Mouse (Mus musculus): ENCODE results near the gene Dhx33. TPM values are rescaled to one million over a fixed set of nuclear protein-coding genes. Genes with fewer than 3 reads are reported as not detected.

Dhx33 gene
- polyA plus RNA-seq, 1 experiment: 22.1 TPM

GRCm38 (mm10) chr11:71028280-71028679, 24.0 kb upstream of the Dhx33 start:
- no peak overlapping the region for H3K27ac ChIP-seq (ENCODE audit: insufficient read depth, low read length)
- H3K4me3 ChIP-seq (replicated peaks; ENCODE audit: insufficient read depth, low read depth, low read length): no peak overlapping the region
- H3K27me3 ChIP-seq (ENCODE audit: control insufficient read depth, insufficient read depth, low read length): no peaks in the 10 kb centered on the region
- DNase-seq: no peak
- no peak for TF ChIP-seq POLR2A (IDR thresholded peaks at IDR 0.05; ENCODE audit: borderline replicate concordance, insufficient read depth, low read length)
- no peak for TF ChIP-seq CTCF (IDR thresholded peaks at IDR 0.05; ENCODE audit: borderline replicate concordance, insufficient read depth, low read depth, low read length)
- H3K4me1 ChIP-seq (ENCODE audit: control insufficient read depth, insufficient read depth, low read length): no peaks in the 10 kb centered on the region
- WGBS: 72% methylated on average over 3 of the region's 3 CpGs

- DNase-seq: peak; percentile 99 to 100
- peak within 1 kb of the TSS; percentile 78 for H3K27ac ChIP-seq (ENCODE audit: insufficient read depth, low read length)
- peak within 1 kb of the TSS; percentile 93 for H3K4me3 ChIP-seq (replicated peaks; ENCODE audit: insufficient read depth, low read depth, low read length)
- H3K4me1 ChIP-seq (ENCODE audit: control insufficient read depth, insufficient read depth, low read length): peaks cover 9% of the 10 kb centered on the region; the same call in 1 of the 2 replicates
- TF ChIP-seq POLR2A (IDR thresholded peaks at IDR 0.05; ENCODE audit: borderline replicate concordance, insufficient read depth, low read length) (peak; percentile 69; the same call in 1 of the 2 replicates), CTCF (IDR thresholded peaks at IDR 0.05; ENCODE audit: borderline replicate concordance, insufficient read depth, low read depth, low read length) (no peak)
- no peaks in the 10 kb centered on the region for H3K27me3 ChIP-seq (ENCODE audit: control insufficient read depth, insufficient read depth, low read length)
- WGBS: under 1% methylated on average over 71 of the region's 71 CpGs
Observed at GRCm38 (mm10) chr11:71019201-71020068, 15.2 kb upstream of the Dhx33 start, which contains the start of the genes Mis12 and Derl2. TSS of gene Mis12 (plus strand) at chr11:71019611. TSS of gene Derl2 (minus strand) at chr11:71019841.

- H3K27ac ChIP-seq (ENCODE audit: insufficient read depth, low read length): peak overlapping the region; percentile 78
- TF ChIP-seq CTCF (IDR thresholded peaks at IDR 0.05; ENCODE audit: borderline replicate concordance, insufficient read depth, low read depth, low read length) (no peak), POLR2A (IDR thresholded peaks at IDR 0.05; ENCODE audit: borderline replicate concordance, insufficient read depth, low read length) (no peak)
- H3K4me3 ChIP-seq (replicated peaks; ENCODE audit: insufficient read depth, low read depth, low read length): peak overlapping the region; percentile 93
- peaks cover 9% of the 10 kb centered on the region; the same call in 1 of the 2 replicates for H3K4me1 ChIP-seq (ENCODE audit: control insufficient read depth, insufficient read depth, low read length)
- 3% methylated on average over 28 of the region's 28 CpGs for WGBS
- H3K27me3 ChIP-seq (ENCODE audit: control insufficient read depth, insufficient read depth, low read length): no peaks in the 10 kb centered on the region
- no peak for DNase-seq
Observed at GRCm38 (mm10) chr11:71018416-71019200, 14.4 kb upstream of the Dhx33 start.

DNA sequence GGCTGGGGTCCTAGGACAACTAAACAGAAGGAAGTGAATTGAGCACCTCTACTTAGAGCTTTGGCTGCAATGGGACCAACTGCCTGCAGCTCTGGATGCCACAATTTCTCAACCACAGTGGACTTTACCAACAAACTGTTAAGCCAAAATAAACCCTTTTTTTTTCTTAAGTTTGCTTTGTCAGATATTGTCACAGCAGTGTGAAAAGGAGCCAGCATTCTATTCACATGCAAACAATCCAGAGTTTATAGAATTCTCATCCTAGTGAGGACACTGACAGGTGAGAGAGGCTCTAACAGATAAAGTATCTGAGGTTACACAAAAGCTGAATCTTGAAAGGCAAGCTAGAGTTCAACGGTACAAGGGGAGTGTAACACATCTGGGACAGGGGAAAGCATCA, 12.8 kb upstream of the Dhx33 start:
- WGBS: 91% methylated on average over 1 of the region's 1 CpGs
- DNase-seq: no peak
- TF ChIP-seq POLR2A (IDR thresholded peaks at IDR 0.05; ENCODE audit: borderline replicate concordance, insufficient read depth, low read length): no peak
- TF ChIP-seq CTCF (IDR thresholded peaks at IDR 0.05; ENCODE audit: borderline replicate concordance, insufficient read depth, low read depth, low read length): no peak
- Histone ChIP-seq H3K4me1 (ENCODE audit: control insufficient read depth, insufficient read depth, low read length) (peaks cover 9% of the 10 kb centered on the region; the same call in 1 of the 2 replicates), H3K27ac (ENCODE audit: insufficient read depth, low read length) (no peak overlapping the region), H3K27me3 (ENCODE audit: control insufficient read depth, insufficient read depth, low read length) (no peaks in the 10 kb centered on the region), H3K4me3 (replicated peaks; ENCODE audit: insufficient read depth, low read depth, low read length) (no peak overlapping the region)

GRCm38 (mm10) chr11:71012743-71013142, 8.5 kb upstream of the Dhx33 start:
- no peak for DNase-seq
- H3K4me1 ChIP-seq (ENCODE audit: control insufficient read depth, insufficient read depth, low read length): peaks cover 4% of the 10 kb centered on the region; the same call in 1 of the 2 replicates
- H3K4me3 ChIP-seq (replicated peaks; ENCODE audit: insufficient read depth, low read depth, low read length): no peak overlapping the region
- H3K27ac ChIP-seq (ENCODE audit: insufficient read depth, low read length): no peak overlapping the region
- no peaks in the 10 kb centered on the region for H3K27me3 ChIP-seq (ENCODE audit: control insufficient read depth, insufficient read depth, low read length)
- no peak for TF ChIP-seq CTCF (IDR thresholded peaks at IDR 0.05; ENCODE audit: borderline replicate concordance, insufficient read depth, low read depth, low read length)
- TF ChIP-seq POLR2A (IDR thresholded peaks at IDR 0.05; ENCODE audit: borderline replicate concordance, insufficient read depth, low read length): no peak
- 92% methylated on average over 7 of the region's 7 CpGs for WGBS

GRCm38 (mm10) chr11:71008321-71008720, 4.1 kb upstream of the Dhx33 start:
- no peak overlapping the region for H3K4me3 ChIP-seq (replicated peaks; ENCODE audit: insufficient read depth, low read depth, low read length)
- WGBS: 71% methylated on average over 3 of the region's 3 CpGs
- TF ChIP-seq CTCF (IDR thresholded peaks at IDR 0.05; ENCODE audit: borderline replicate concordance, insufficient read depth, low read depth, low read length) (no peak), POLR2A (IDR thresholded peaks at IDR 0.05; ENCODE audit: borderline replicate concordance, insufficient read depth, low read length) (no peak)
- H3K27ac ChIP-seq (ENCODE audit: insufficient read depth, low read length): no peak overlapping the region
- no peaks in the 10 kb centered on the region for H3K27me3 ChIP-seq (ENCODE audit: control insufficient read depth, insufficient read depth, low read length)
- DNase-seq: no peak
- H3K4me1 ChIP-seq (ENCODE audit: control insufficient read depth, insufficient read depth, low read length): peaks cover 3% of the 10 kb centered on the region; the same call in 1 of the 2 replicates

- Histone ChIP-seq H3K27ac (ENCODE audit: insufficient read depth, low read length) (no peak overlapping the region), H3K4me1 (ENCODE audit: control insufficient read depth, insufficient read depth, low read length) (peaks cover 3% of the 10 kb centered on the region; the same call in 1 of the 2 replicates), H3K4me3 (replicated peaks; ENCODE audit: insufficient read depth, low read depth, low read length) (no peak overlapping the region), H3K27me3 (ENCODE audit: control insufficient read depth, insufficient read depth, low read length) (no peaks in the 10 kb centered on the region)
- DNase-seq: no peak
- TF ChIP-seq CTCF (IDR thresholded peaks at IDR 0.05; ENCODE audit: borderline replicate concordance, insufficient read depth, low read depth, low read length) (no peak), POLR2A (IDR thresholded peaks at IDR 0.05; ENCODE audit: borderline replicate concordance, insufficient read depth, low read length) (no peak)
- WGBS: 95% methylated on average over 7 of the region's 7 CpGs
Observed at GRCm38 (mm10) chr11:71007831-71008230, 3.6 kb upstream of the Dhx33 start.
